Mouse (Mus musculus) liver, embryonic 15.5 days (tissue): ENCODE data around the gene Aifm3. TPM values are rescaled to one million over a fixed set of nuclear protein-coding genes. Genes with fewer than 3 reads are reported as not detected.

ENCODE experiments used
- ATAC-seq: fragments of 200-750 bp; cut with Nextera tagmentation; 2 replicates; pipeline ENCODE4 v1.8.0; 2017; ENCODE audit warnings: moderate number of reproducible peaks, mild to moderate bottlenecking, moderate library complexity; ENCODE audit not compliant: insufficient read depth
- H3K27ac ChIP-seq: fragments of 300-500 bp; sonication (generic); replicated peaks from 2 replicates; pipeline ENCODE4 v1.5.1; 2015; ENCODE audit warnings: mild to moderate bottlenecking, inconsistent platforms
- H3K27me3 ChIP-seq: fragments of 300-500 bp; sonication (generic); 2 replicates; pipeline ENCODE4 v1.6.1; 2015; ENCODE audit warnings: mild to moderate bottlenecking, inconsistent platforms
- H3K36me3 ChIP-seq: fragments of 300-500 bp; sonication (generic); replicated peaks from 2 replicates; pipeline ENCODE4 v1.6.1; 2015; ENCODE audit warnings: moderate library complexity, mild to moderate bottlenecking, inconsistent platforms
- H3K4me1 ChIP-seq: fragments of 300-500 bp; sonication (generic); replicated peaks from 2 replicates; pipeline ENCODE4 v1.6.1; 2015; ENCODE audit warnings: inconsistent platforms
- H3K4me2 ChIP-seq: fragments of 300-500 bp; sonication (generic); 2 replicates; pipeline ENCODE4 v1.6.1; 2015; ENCODE audit warnings: moderate library complexity, mild to moderate bottlenecking, inconsistent platforms
- H3K4me3 ChIP-seq: fragments of 300-500 bp; sonication (generic); replicated peaks from 2 replicates; pipeline ENCODE4 v1.5.1; 2015; ENCODE audit warnings: mild to moderate bottlenecking, inconsistent platforms
- H3K9ac ChIP-seq: fragments of 300-500 bp; sonication (generic); 2 replicates; pipeline ENCODE4 v1.6.1; 2015; ENCODE audit warnings: moderate library complexity, mild to moderate bottlenecking, inconsistent platforms
- H3K9me3 ChIP-seq: fragments of 300-500 bp; sonication (generic); replicated peaks from 2 replicates; pipeline ENCODE4 v1.6.1; 2016; ENCODE audit warnings: inconsistent platforms
- WGBS: fragments of 180-500 bp; shearing (Covaris S2); methylation state at CpG from one replicate; pipeline ENCODE4 v1.1.7; 2015; ENCODE audit warnings: mixed read lengths; ENCODE audit not compliant: insufficient replicate concordance; 5-methylcytosine and 5-hydroxymethylcytosine counted together
- polyA plus RNA-seq: library from polyadenylated mRNA; unstranded; fragments of >200 nt; fragmentation: Nextera tagmentation; extraction: Ambion mirVana; gene quantifications from 2 replicates; pipeline ENCODE4 v1.2.1, GENCODE M21; 2015

The Aifm3 gene
- polyA plus RNA-seq, 1 experiment from 2014 or later = 2.3 TPM

DNA sequence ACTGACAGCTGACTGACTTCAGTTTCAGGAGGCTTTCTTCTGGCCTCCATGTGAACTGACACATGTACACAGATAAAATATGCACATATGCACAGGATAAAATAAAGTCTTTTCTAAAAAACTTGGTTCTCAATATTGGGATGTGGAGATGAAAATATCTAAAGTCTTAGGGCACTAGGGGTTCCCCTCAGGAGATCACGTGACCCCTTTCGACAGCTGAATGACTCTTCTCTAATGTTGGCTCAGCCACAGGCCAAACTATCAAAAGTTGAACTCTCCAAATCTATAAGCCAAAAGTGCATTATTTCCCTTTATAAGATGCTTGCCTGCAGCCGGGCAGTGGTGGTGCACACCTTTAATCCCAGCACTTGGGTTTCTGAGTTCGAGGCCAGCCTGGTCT lies 66.8 kb downstream of the Aifm3 start:
- H3K9ac ChIP-seq = no peak overlapping the region
- no peak overlapping the region for H3K4me2 ChIP-seq
- H3K27me3 ChIP-seq = peaks cover 18% of the 10 kb centered on the region
- no peaks in the 10 kb centered on the region for H3K9me3 ChIP-seq
- H3K4me1 ChIP-seq = peaks cover 54% of the 10 kb centered on the region
- H3K36me3 ChIP-seq = no peaks in the 10 kb centered on the region
- H3K27ac ChIP-seq = no peak overlapping the region
- ATAC-seq = no peak
- H3K4me3 ChIP-seq = no peak overlapping the region
- WGBS = 78% methylated on average over 4 of the region's 4 CpGs

GRCm38 (mm10) chr16:17556907-17557306 lies 67.5 kb downstream of the Aifm3 start:
- H3K4me3 ChIP-seq = no peak overlapping the region
- no peak for ATAC-seq
- H3K9ac ChIP-seq = no peak overlapping the region
- no peak overlapping the region for H3K27ac ChIP-seq
- WGBS = 45% methylated on average over 4 of the region's 4 CpGs
- peaks cover 61% of the 10 kb centered on the region for H3K4me1 ChIP-seq
- H3K36me3 ChIP-seq = no peaks in the 10 kb centered on the region
- H3K27me3 ChIP-seq = peaks cover 25% of the 10 kb centered on the region
- no peaks in the 10 kb centered on the region for H3K9me3 ChIP-seq
- no peak overlapping the region for H3K4me2 ChIP-seq

Other genes starting within 250 kb of the Aifm3 start
- gene Tmem191c, start 213.5 kb upstream of the Aifm3 start, polyA plus RNA-seq = 3.9 and 4.4 TPM in 2 replicates
- gene Serpind1, start 158.2 kb upstream of the Aifm3 start, polyA plus RNA-seq = 194 and 213 TPM in 2 replicates
- 8.8 and 9.2 TPM in 2 replicates for gene Snap29, start 83.6 kb upstream of the Aifm3 start, polyA plus RNA-seq
- gene Pi4ka, start 83.3 kb upstream of the Aifm3 start, polyA plus RNA-seq = 12.0 and 13.4 TPM in 2 replicates
- 28.2 and 29.3 TPM in 2 replicates for gene Crkl, start 37.6 kb upstream of the Aifm3 start, polyA plus RNA-seq
- gene Lztr1, start 19.1 kb downstream of the Aifm3 start, polyA plus RNA-seq = 20.7 and 21.0 TPM in 2 replicates
- 21.4 and 23.7 TPM in 2 replicates for gene Thap7, start 41.5 kb downstream of the Aifm3 start, polyA plus RNA-seq
- gene Lrrc74b, start 71.6 kb downstream of the Aifm3 start, polyA plus RNA-seq = not detected in 2 replicates
- gene P2rx6, start 72.3 kb downstream of the Aifm3 start, polyA plus RNA-seq = 0.09 and 0.14 TPM in 2 replicates
- gene Slc7a4, start 93.6 kb downstream of the Aifm3 start, polyA plus RNA-seq = 1.9 and 2.4 TPM in 2 replicates
- 14.0 and 14.3 TPM in 2 replicates for gene Smpd4, start 129.7 kb downstream of the Aifm3 start, polyA plus RNA-seq
- 2.0 and 2.5 TPM in 2 replicates for gene Ccdc74a, start 156.9 kb downstream of the Aifm3 start, polyA plus RNA-seq
- 15.9 and 17.1 TPM in 2 replicates for gene Med15, start 243.3 kb downstream of the Aifm3 start, polyA plus RNA-seq